Mouse (Mus musculus): ENCODE measurements at regions not wholly inside any gene's neighbourhood (a gene's known extent, or its start where the extent isn't known, plus 50 kb on each side); places are given as distances from the start of the nearest gene placed in this dataset.

DNA sequence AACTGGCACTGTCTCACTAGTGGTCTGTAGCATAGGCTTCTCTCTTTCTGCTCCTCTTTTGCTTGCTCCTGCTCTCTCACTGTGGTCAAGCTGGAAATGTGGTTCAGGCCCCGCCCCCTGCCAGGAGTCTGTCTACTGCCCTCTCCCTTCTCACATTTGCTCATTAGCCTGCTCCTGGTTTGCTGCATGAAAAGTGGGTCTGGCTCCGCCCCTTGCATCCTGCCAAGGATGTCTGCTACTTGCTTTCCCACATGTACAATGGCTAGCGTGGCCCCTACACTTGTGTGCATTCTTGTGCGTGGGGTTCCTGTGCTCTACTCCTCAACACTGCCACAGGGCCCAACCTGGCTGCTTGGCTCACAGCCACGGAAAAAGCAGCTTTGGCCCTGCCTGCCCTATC is 326.7 kb upstream of the Chrm3 start:
- TF ChIP-seq CTCF (IDR thresholded peaks at IDR 0.05; ENCODE audit: insufficient read depth, low read depth, low read length) (no peak), POLR2A (IDR thresholded peaks at IDR 0.05; ENCODE audit: insufficient read depth, low read depth, low read length) (no peak)
